Mouse (Mus musculus) right cerebral cortex, postnatal 4 days (tissue): ENCODE data around the gene Lpgat1.

ENCODE experiments used
- DNase-seq: peaks from one replicate; pipeline ENCODE4 v3.0.0-alpha.2; 2022

Lpgat1 gene

DNA sequence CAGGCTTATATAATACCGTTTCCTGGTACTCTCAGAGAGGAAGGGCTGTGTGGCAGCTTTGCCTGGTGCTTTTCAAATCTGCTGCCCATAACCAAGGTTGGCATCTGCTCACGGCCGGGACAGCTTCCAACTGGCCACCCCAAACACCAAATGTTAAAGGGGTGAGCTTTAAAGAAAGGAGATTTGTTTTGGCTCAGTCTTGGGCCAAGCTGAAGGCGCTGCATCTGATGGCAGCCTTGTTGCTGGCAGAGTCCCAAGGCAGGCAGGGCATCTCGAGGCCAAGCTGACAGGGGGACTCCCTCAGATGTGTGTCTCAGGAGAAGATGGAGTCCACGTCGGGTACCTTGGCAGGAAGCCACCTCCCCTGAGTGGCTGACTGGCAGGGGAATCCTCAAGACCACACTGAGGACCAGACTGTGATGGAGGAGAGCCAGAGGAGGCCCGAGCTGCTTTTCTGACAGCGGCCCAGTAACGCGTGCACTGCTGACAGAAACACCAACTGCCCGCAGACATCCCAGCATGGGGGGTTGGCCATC is 91.1 kb downstream of the Lpgat1 start:
- DNase-seq = peak; percentile 74

GRCm38 (mm10) chr1:191811774-191812173 is 94.1 kb downstream of the Lpgat1 start:
- no peak for DNase-seq

DNA sequence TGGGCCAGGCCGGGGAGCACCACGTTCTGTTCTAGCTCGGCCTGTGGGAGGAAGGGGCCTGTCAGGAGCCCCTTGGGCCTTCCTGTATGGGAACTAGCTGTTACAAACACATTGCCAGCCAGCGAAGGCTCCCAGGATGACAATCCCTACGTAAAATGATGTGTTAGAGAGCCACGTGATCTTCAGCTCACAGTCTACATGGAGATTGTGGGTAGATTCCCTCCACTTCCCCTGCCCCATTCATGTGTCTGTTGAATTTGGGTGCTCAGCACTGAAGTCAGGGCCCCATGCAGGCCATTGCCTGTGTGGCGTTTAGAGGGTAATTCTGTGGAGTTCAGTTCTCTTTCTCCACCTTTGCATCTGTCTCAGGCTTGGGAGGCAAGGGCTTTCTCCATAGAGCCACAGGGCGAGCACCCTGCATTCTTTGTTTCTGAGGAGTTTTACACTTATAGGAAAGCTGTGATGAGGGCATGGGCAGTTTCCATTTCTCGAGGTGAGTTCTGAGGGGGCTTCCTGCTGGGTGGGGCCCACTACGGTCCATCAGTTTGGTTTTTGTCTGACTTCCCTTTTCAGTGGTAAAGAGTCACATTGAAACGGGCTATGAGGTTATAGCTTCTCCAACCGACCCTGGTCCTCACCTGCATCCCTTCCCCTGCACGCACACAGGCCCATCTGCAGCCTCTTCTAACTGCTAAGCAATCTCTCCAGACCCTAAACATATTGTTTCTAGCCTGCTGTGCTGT is 95.5 kb downstream of the Lpgat1 start:
- no peak for DNase-seq

GRCm38 (mm10) chr1:191814240-191814639 is 96.6 kb downstream of the Lpgat1 start:
- DNase-seq = no peak

- no peak for DNase-seq
These were observed 97.3 kb downstream of the Lpgat1 start for GRCm38 (mm10) chr1:191814935-191815334.

GRCm38 (mm10) chr1:191816596-191816995 is 99.0 kb downstream of the Lpgat1 start:
- no peak for DNase-seq

DNA sequence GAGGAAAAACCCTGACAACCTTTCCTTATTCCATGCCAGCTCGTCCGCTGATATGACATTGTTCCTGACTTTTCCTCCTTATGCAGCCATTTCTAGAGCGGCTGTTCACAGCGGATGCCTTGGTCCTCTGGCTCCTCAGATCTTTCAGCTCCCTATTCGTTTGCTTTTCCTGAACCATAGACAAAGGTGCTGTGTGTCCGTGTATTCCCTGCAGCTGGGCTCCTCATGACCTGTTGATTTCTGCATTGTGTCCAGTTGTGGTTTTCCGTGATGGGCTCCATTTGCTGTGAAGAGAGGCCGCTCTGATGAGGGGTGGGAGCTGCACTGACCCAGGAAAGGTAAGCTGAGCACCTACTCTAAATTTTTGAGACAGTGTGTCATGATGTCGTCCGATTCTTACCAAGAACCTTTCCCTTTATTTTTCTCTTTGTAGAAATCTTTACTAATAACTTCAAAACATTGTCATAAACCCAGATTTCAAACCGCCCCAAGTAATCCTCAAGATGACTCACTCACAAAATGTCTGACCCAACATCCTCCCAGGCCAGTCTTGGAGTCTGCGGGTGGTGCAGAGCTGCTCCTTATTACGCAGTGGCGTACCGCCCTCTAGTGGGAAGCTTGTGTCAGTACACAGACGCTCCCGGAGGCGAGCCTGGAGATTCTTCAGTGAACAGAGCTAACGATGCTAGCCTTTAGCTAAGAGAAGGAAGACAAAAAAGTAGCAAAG is 99.9 kb downstream of the Lpgat1 start:
- peak; percentile 82 for DNase-seq

DNA sequence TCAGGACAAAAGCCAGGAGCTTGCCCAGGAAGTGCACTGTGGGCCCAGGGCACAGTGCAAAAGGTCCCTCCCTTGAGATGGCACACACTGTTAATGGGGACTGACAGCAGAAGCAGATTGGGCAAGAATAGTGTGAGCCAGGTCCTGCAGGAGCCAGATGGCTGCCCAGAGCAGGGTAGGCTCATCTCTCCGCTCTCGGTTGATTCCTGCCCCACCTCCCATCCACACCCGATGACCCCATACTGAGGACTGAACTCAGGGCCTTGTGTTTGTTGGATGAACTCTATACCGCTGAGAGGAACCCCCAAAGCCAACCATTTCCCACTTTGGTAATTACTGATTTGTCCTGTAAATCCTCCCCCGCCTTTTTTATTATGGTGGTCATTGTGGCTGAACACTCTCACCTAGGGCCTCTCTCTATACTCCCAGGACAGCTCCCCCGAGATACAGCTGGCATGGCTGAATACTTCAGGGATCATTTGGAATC is 100.6 kb downstream of the Lpgat1 start:
- DNase-seq = no peak

DNA sequence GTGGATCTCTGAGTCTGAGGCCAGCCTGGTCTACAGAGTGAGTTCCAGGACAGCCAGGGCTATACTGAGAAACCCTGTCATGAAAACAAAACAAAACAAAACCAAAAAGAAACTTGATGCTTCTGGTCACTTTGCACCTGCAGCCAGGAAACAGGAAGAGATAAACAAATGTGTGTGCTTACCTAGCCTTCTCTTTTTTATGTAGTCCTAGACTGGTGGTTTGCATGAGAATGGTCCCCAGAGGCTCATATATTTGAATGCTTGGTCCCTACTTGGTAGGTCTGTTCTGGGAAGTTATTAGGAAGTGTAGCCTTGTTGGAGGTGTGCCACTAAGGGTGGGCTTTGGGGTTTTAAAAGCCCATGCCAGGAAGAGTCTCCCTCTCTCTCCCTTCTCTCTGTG is 101.4 kb downstream of the Lpgat1 start:
- DNase-seq = no peak

- no peak for DNase-seq
These were observed 103.3 kb downstream of the Lpgat1 start for GRCm38 (mm10) chr1:191820951-191821325.

GRCm38 (mm10) chr1:191821326-191822091 is 103.9 kb downstream of the Lpgat1 start, which contains the start of gene Nek2:
TSS of gene Nek2 (plus strand) at chr1:191821444.
- DNase-seq = peak; percentile 95

DNA sequence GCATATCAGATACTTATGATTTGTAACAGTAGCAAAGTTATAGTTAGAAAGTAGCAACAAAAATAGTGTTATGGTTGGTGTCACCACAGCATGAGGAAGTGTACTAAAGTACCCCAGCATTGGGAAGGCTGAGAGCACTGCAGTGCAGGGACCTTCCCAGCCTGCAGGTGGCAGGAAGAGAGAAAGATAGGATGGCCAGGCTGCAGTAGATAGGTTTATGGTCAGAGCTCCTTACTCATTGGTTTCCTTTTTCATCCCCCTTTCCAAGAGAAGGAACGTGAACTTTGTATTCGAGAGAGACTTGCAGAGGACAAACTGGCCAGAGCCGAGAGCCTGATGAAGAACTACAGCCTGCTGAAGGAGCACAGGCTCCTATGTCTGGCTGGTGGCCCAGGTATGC is 111.5 kb downstream of the Lpgat1 start:
- no peak for DNase-seq

DNA sequence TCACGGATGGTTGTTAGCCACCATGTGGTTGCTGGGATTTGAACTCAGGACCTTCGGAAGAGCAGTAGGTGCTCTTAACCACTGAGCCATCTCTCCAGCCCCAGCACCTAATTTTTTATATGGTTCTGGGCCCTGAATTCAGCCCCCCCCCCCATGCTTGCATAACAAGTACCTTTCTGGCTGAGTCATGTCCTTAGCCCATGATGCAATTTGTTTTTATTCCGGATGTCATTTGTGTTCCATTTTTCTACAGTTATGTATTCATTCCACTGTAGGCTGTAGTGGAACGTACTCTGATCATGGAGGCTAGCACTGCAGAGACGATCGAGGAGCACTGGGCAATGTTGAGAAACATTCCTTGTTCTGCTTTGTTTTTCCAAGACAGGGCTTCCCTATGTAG is 115.8 kb downstream of the Lpgat1 start:
- no peak for DNase-seq
